Mouse (Mus musculus): ENCODE results near the gene Mpg.

GRCm38 (mm10) chr11:32233895-32234294, 7.6 kb downstream of the Mpg start:
- TF ChIP-seq CTCF (IDR thresholded peaks at IDR 0.05; ENCODE audit: extremely low read depth, insufficient read length, insufficient replicate concordance, low read depth, low read length) = no peak
- TF ChIP-seq POLR2A (IDR thresholded peaks at IDR 0.05; ENCODE audit: low read depth, low read length) = no peak
